Comparison of ENCODE assay signal across 8 mouse cellular contexts in the genomic region with DNA sequence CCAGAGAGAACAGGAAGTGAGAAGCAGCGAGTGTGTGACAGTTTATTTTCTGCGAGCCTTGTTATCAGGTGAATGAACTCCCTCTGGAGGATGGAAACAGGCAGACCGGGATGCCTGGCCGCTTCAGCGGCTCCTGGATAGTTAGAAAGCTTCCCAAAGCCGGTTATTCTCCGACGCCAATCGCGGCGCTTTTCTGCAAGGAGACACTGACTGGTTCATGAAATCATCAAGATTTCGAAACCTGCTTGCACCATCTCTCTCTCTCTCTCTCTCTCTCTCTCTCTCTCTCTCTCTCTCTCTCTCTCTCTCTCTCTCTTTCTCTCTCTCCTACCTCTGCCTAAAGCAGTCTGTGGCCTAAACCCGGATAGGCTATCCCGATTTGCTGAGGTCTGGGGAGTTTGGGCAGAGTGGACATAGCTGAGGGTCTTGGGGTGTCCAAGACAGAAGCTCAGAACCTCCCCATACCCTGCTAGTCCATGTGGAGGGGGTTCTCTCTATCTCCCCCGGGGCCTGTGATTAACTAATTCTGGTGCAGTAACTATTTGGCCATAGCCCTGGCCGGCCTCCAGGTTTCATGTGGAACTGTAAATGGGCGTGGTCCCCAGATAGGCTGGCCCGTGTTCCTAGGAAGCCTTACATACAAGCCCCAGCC. TPM values are rescaled to one million over a fixed set of nuclear protein-coding genes. Genes with fewer than 3 reads are reported as not detected.
DNase-seq lines count a peak whose midpoint lies in the region; ATAC-seq and TF ChIP-seq lines count a peak whose summit lies in the region.

No protein-coding gene starts in this region.

- ATAC-seq in liver, embryonic 16.5 days (ENCODE audit: low read depth), result peak; percentile 45

- no peaks in the 10 kb centered on the region for H3K27me3 ChIP-seq in testis, adult 2 months (ENCODE audit: control insufficient read depth, insufficient read depth, low read length)
- 0 out of 2 replicates have a peak, but pooled peaks cover 7% of the 10 kb centered on the region for H3K27me3 ChIP-seq in embryonic facial prominence, embryonic 10.5 days (replicated peaks; ENCODE audit: low read depth, poor library complexity, severe bottlenecking)
- no peaks in the 10 kb centered on the region for H3K27me3 ChIP-seq in liver, embryonic 16.5 days (ENCODE audit: control insufficient read depth, insufficient read depth, low read depth, low read length)

- peak overlapping the region; percentile 51 for H3K4me3 ChIP-seq in testis, adult 2 months (ENCODE audit: control insufficient read depth, low read depth, low read length)
- H3K4me3 ChIP-seq in embryonic facial prominence, embryonic 10.5 days, result peak overlapping the region; percentile 56
- H3K4me3 ChIP-seq in liver, embryonic 16.5 days (ENCODE audit: low read depth, low read length), result peak overlapping the region; percentile 71

- no peak for DNase-seq in testis, postnatal 14 days (ENCODE audit: low spot score)
- DNase-seq in embryonic facial prominence, embryonic 10.5 days (ENCODE audit: low spot score), result peak; percentile 54
- DNase-seq in heart, adult 8-10 months (ENCODE audit: low spot score), result peak; percentile 83
- peak; percentile 68 for DNase-seq in kidney, adult 18-20 months
- DNase-seq in neural tube, embryonic 10.5 days (ENCODE audit: extremely low spot score, low spot score), result peak; percentile 60
- peak; percentile 57 to 76 for DNase-seq in thymus, adult 18-20 months

- H3K4me1 ChIP-seq in testis, adult 2 months (ENCODE audit: control insufficient read depth, insufficient read depth, low read length), result peaks cover 7% of the 10 kb centered on the region; the same call in 1 of the 2 replicates
- peaks cover 38% of the 10 kb centered on the region for H3K4me1 ChIP-seq in embryonic facial prominence, embryonic 10.5 days
- H3K4me1 ChIP-seq in liver, embryonic 16.5 days (ENCODE audit: control insufficient read depth, low read depth, low read length), result peaks cover 59% of the 10 kb centered on the region

- TF ChIP-seq POLR2A in testis, adult 2 months (IDR thresholded peaks at IDR 0.05; ENCODE audit: control insufficient read depth, low read depth, low read length), result no peak

- no peaks in the 10 kb centered on the region for H3K9me3 ChIP-seq in embryonic facial prominence, embryonic 10.5 days
- H3K9me3 ChIP-seq in liver, embryonic 16.5 days (replicated peaks; ENCODE audit: control insufficient read depth, low read length), result no peaks in the 10 kb centered on the region

- peak overlapping the region; percentile 86 for H3K9ac ChIP-seq in liver, embryonic 16.5 days (ENCODE audit: low read depth, low read length)

- H3K27ac ChIP-seq in testis, adult 2 months (ENCODE audit: control insufficient read depth, insufficient read depth, low read depth, low read length), result no peak overlapping the region; the same call in 1 of the 2 replicates
- peak overlapping the region; percentile 65 for H3K27ac ChIP-seq in embryonic facial prominence, embryonic 10.5 days (replicated peaks)
- peak overlapping the region; percentile 96 for H3K27ac ChIP-seq in liver, embryonic 16.5 days (ENCODE audit: low read length)

- H3K4me2 ChIP-seq in liver, embryonic 16.5 days (ENCODE audit: low read depth, low read length), result peak overlapping the region; percentile 81

- no peak for TF ChIP-seq CTCF in testis, adult 2 months (IDR thresholded peaks at IDR 0.05; ENCODE audit: control insufficient read depth, insufficient read depth, insufficient replicate concordance, low read depth, low read length)

- 11% methylated on average over 18 of the region's 18 CpGs for WGBS in embryonic facial prominence, embryonic 10.5 days
- 0% methylated on average over 18 of the region's 18 CpGs for WGBS in liver, embryonic 16.5 days (ENCODE audit: insufficient replicate concordance)

- H3K36me3 ChIP-seq in testis, adult 2 months (ENCODE audit: control insufficient read depth, insufficient read depth, low read length), result no peaks in the 10 kb centered on the region
- no peaks in the 10 kb centered on the region for H3K36me3 ChIP-seq in embryonic facial prominence, embryonic 10.5 days (replicated peaks)
- H3K36me3 ChIP-seq in liver, embryonic 16.5 days (ENCODE audit: control insufficient read depth, insufficient read depth), result no peaks in the 10 kb centered on the region

RNA-seq across cellular contexts. Expression of a gene that starts 7.3 kb away (rescaled TPM):
- 74.6 and 80.0 TPM in 2 replicates for polyA plus RNA-seq in testis, adult 2 months (2012; rRNA removed)
- polyA plus RNA-seq in embryonic facial prominence, embryonic 10.5 days (2016; fragmentation: Nextera tagmentation; extraction: Ambion mirVana), result 3.9 and 4.2 TPM in 2 replicates
- total RNA-seq in heart, adult 8-10 months (2022), result 10 to 100 TPM in 1 of 4 experiments, 1 to 10 TPM in 3; 7.4 to 12.0 (median 8.9) TPM
- 4.2 and 5.7 TPM in 2 replicates for polyA plus RNA-seq in liver, embryonic 16.5 days (2015; fragmentation: Nextera tagmentation; extraction: Ambion mirVana)

Comparison
In these comparisons a context has a peak if more than half of its experiments do, and no peak if none do; other contexts are left out.
1. RNA of a gene that starts 7.3 kb away (polyA plus RNA-seq): 74.6 to 80.0 TPM in testis, adult 2 months; 4.2 to 5.7 TPM in liver, embryonic 16.5 days and 3.9 to 4.2 TPM in embryonic facial prominence, embryonic 10.5 days; every median in the first group is over 10 times any median in the second.
2. Peak in every context shown above with its lines, with median percentiles within 50 percentile points of each other: H3K4me3 ChIP-seq.